Comparison of ENCODE assay signal across 14 mouse cellular contexts in genomic region chr7:16203505-16203903, GRCm38 (mm10). TPM values are rescaled to one million over a fixed set of nuclear protein-coding genes. Genes with fewer than 3 reads are reported as not detected.
"Had no signal": no experiment of that assay in that cellular context is flagged by ENCODE, and none has a peak within 500 bp of the region (broad histone marks: within the 10 kb centered on the region; RNA-seq: fewer than 3 reads in every experiment).

No protein-coding gene starts in this region.

- H3K27ac ChIP-seq: left cerebral cortex, adult 2 months; limb, embryonic 10.5 days; liver, embryonic 15.5 days; midbrain, embryonic 13.5 days; neural tube, embryonic 15.5 days had no signal

- DNase-seq: lung, adult 2 months; lung, postnatal 36 days; right cerebral cortex, adult 18-20 months; right cerebral cortex, postnatal 25 days; thymus, adult 2 months; thymus, postnatal 25 days had no signal

- H3K4me3 ChIP-seq: left cerebral cortex, adult 2 months; limb, embryonic 10.5 days; liver, embryonic 15.5 days; midbrain, embryonic 13.5 days; neural tube, embryonic 15.5 days had no signal

- H3K27me3 ChIP-seq: liver, embryonic 15.5 days; midbrain, embryonic 13.5 days; neural tube, embryonic 15.5 days had no signal

- ATAC-seq: lung, postnatal 0 days; midbrain, embryonic 13.5 days had no signal

- H3K4me2 ChIP-seq: liver, embryonic 11.5 days; liver, embryonic 15.5 days; midbrain, embryonic 13.5 days; neural tube, embryonic 15.5 days had no signal

- H3K9me3 ChIP-seq: limb, embryonic 10.5 days; liver, embryonic 15.5 days; midbrain, embryonic 13.5 days; neural tube, embryonic 15.5 days had no signal

- H3K4me1 ChIP-seq: limb, embryonic 10.5 days; liver, embryonic 15.5 days; midbrain, embryonic 13.5 days; neural tube, embryonic 15.5 days had no signal

- H3K9ac ChIP-seq: liver, embryonic 15.5 days; midbrain, embryonic 13.5 days; neural tube, embryonic 15.5 days had no signal

RNA-seq across cellular contexts. Expression of gene C5ar2, which starts 40.5 kb away (rescaled TPM):
- polyA plus RNA-seq: neural tube, embryonic 11.5 days had no signal
